Mouse (Mus musculus) induced T-regulatory cell, adult 2 months (primary cell): ENCODE data around the gene Zbtb3.
A peak's percentile ranks its signal among the peaks of the same experiment; 100 is the strongest.

Experiments
- DNase-seq: peaks from one replicate; pipeline ENCODE4 v3.0.0-alpha.2; 2012; ENCODE audit warnings: low read depth

Gene Zbtb3

GRCm38 (mm10) chr19:8841012-8841411 is 38.7 kb downstream of the Zbtb3 start:
- no peak for DNase-seq

DNA sequence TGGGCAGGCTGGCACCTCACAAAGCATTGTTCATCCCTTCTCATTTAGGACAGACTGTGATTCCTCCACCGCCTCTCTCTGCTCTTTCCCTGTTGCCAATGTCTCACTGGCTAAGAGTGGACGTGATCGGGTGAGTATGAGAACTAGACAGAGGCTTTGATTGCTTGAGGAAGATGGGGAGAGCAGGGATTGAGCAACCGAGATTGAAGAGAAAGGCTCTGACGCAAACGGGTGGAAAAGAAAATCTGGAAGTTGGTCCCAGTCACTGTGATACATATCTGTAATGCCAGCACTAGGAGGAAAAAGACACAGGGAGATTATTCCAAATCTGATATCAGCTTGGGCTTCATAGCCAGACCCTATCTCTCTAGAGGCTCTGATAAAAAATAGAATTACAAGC is 40.6 kb downstream of the Zbtb3 start:
- no peak for DNase-seq

DNA sequence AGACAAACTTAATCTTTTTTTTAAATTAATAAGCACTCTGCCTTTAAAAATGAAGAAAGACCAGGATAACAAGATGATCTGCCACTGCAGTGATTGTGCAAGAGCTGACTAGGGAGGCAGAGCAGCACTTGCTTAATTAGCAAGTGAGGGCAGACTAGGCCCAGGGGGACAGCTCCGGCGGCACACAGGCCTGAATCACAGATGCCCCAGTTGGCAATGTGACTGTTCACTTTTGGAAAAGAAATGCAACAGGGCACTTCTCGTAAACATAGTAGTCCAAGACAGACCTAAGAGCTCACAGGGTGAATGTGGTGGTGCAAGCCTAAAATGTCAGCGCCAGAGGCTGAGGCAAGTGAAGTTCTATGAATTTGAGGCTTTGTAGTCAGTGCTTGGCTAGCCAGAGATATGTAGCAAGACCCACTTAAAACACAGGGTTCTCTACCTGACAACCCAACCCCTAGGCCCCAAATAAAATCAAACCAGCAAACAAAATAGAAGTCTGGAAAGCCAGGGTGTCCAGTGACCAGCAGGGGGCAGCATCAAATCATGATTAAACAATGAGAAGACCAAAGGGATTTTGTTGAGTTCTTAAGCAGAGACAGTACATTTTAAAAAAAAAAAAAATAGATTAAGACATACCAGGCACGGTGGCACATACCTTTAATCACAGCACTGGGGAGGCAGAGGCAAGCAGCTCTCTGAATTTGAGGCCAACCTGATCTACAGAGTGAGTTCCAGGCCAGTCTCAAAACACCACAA is 42.2 kb downstream of the Zbtb3 start:
- peak; percentile 91 for DNase-seq

GRCm38 (mm10) chr19:8848356-8848755 is 46.0 kb downstream of the Zbtb3 start:
- DNase-seq = no peak

DNA sequence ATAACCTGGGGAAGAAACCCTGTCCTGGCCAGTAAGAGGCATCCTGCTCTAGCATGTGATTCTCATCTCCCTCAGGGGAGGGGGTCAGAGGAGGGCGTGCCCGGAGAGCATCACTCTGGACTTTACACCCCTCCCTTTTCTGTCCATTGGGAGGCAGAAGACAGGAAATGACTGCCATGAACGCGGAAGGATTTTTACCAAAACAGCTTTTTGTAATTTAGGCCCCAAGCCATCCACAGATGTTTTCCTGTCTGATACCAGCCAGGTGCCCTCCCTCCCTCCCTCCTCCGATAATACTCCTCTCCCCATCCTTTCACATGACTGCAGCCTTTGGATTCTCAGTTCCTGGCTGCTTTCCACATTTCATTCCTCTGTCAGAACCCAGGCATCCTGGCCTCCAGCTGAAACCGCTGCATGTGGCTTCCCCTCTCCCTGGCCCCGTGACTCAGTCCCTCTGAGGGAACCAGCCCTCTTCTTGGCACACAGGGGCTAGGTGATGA is 48.1 kb downstream of the Zbtb3 start, which contains the start of gene Lrrn4cl:
TSS of gene Lrrn4cl (plus strand) at position 367 of the 500 bp plus-strand sequence.
- no peak for DNase-seq

DNA sequence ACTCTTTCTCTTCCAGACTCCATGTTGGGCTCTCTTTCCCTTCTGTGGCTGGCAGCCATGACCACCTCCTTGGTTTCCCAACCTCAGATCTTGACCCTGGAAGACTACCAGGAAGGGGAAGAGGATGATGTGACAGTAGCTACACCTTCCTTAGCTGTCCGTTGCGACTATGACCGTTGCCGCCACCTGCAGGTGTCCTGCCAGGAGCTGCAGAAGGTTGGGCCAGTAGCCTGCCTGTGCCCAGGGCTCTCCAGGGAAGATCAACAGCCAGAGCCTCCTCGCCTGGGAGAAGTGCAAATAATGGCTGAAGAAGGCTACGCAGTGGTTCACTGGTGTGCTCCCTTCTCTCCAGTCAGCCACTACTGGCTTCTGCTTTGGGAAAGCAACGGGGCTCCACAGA is 49.3 kb downstream of the Zbtb3 start:
- DNase-seq = no peak

- DNase-seq = no peak
Observed at GRCm38 (mm10) chr19:8852236-8852928, 50.0 kb downstream of the Zbtb3 start.

GRCm38 (mm10) chr19:8853117-8853516 is 50.8 kb downstream of the Zbtb3 start:
- DNase-seq = no peak
